Mouse (Mus musculus) spleen, adult 18-20 months (tissue): ENCODE measurements around the gene Slc1a1.
A peak's percentile ranks its signal among the peaks of the same experiment; 100 is the strongest.

ENCODE experiments used
- DNase-seq, 2 experiments: peaks; one replicate each; pipeline ENCODE4 v3.0.0; 2022; ENCODE audit warnings: mixed read lengths in 2 of 2

Slc1a1 gene

DNA sequence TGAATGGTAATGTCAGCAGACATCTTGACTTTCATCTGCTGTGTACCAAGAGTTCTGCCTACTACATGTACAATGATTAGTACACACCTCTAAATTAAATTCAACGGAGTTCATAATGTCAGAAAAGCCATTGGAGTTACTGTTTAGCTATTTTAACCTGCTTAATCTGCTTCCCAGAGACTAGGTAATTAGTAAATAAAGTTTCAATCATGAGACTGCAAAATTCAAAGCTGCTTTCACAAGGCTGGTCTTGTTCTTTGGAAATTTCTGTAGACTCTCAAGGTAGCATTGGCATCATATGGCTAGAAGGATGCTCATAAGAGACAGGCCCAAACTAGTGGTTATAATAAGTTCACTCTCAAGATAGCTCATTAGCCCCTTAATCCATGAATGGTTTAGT is 20.0 kb downstream of the Slc1a1 start:
- no peak for DNase-seq

DNA sequence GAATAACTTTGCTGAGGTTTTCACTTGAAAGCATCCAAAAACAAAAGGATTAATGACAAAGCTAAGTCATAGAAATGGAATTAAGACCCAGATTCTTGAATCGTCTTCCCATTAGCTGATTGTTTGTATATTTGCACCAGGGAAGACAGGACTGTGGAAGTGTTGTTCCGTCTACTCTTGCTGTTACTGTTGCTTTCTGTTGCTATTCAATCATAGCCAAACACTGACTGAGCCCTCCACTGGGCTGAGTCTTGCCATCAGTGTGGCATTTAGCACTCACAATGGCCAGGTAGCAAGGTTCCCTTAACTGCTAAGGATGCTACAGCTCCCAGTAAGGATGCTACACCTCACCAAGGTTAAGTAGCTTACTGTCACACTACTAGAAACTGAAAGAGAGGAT is 25.4 kb downstream of the Slc1a1 start:
- no peak for DNase-seq

DNA sequence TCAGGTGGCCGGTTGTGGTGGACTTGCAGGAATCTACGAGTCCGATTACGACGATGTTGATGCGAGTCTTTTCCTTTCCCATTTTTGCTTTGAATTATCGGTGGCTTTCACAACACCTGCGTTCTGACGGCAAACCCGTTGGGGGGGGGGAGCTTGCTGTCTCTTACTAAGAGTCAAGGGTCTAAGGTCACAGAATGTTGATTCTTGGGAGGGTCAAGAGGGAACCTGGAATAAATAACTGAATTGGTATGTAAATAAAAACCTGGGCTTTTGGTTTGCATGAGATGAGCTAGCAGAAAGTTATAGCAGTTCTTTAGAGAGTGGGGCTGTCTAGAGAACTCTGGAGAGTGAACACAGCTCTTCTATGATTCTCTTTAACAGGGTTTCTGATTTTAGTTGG is 28.8 kb downstream of the Slc1a1 start:
- DNase-seq, result no peak

DNA sequence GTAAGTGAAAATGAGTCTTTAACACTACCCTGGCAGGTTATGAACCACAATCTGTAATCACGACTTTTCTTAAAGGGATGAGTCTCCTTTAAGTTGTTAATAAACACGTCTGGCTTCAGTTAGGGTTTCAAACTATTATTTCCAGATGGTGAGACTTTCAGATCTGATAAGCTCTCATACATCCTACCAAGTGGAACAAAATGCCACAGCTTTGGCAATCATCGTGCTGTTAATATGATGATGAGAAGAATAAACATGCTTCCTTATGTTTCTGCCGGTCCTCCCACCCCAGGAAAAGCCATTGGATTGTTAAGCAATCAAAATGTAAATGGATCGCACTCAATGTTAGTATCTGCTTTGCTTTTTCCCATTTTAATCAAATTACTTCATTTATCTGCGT is 30.1 kb downstream of the Slc1a1 start:
- no peak for DNase-seq

DNA sequence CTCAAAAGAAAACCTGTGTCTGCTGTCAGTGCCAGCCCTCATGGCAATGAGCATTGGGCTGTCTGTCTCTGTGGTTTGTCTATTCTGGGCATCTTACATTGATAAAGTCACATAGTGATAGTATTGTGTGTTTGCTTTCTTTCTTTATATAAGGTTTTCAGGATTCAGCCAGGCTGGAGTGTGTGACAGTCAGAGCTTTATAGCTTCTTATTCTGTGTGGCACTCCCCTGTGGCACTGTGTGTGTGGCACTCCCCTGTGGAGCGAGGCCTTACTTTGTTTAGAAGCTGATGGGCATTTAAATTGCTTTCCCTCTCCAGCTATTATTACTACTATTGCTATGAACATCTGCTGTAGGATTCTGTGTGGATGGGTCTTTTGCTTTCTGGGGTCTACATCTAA is 30.7 kb downstream of the Slc1a1 start:
- DNase-seq, result no peak

DNA sequence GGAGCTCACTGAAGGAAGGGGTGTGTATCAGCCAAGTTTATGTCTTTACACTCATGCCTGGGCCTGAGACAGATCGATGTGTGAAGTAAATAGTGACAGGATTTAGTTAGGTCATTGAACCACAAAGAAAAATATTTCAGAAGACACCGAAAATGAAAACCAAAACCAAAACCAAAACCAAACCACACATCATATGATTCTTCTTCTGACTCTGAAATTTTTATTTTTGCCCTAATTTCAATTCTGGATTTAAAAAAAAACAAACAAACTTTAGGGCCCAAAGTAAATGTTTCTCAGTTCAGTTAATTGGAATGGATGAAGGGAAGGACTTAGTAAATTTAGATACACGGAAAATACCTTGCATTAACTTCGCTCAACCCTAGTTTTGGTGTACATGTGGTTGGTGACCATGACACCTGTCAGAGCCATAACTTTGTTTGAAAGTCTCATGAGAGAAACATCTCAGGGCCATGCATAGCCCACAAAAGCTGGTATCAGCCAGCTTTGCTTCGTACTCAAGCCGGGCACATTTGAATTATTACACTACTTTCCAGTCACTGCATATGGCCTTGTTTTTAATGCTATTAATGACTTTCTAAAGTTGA is 34.5 kb downstream of the Slc1a1 start:
- no peak for DNase-seq

DNA sequence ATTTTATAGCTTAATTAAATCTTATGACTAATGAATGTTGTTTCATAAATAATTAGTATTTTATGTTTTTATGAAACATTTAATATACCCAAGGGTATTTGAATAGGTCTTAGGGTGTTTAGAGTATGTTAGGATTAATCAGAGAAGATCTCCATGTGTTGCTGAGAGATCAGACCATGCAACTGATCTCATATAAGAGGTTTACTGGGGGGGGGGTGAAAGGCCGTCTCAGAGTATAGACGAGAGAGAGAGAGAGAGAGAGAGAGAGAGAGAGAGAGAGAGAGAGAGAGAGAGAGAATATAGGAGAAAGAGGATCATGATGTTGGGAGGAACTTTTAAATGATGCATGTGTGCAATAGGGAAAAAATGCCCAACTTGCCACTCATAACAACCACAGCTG is 35.5 kb downstream of the Slc1a1 start:
- DNase-seq, result no peak

DNA sequence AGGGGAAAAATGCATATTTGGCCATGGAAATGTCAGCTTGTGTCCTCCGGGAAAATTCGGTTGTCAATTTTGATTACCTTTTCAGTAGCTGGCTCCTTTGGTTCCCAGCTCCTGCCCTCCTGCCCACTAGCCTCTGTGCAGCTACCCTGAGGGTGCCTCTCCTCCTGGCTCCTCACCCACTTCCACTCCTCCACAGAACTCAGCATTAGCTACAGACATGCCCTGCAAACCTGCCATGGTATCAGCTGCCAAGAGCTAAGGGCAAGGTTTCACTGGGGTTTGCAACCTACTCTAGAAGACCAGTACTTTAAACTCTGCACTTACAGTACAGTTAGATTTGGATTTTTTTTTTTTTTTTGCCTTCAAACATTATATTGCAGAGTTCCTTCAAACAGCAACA is 44.6 kb downstream of the Slc1a1 start:
- DNase-seq, result no peak

DNA sequence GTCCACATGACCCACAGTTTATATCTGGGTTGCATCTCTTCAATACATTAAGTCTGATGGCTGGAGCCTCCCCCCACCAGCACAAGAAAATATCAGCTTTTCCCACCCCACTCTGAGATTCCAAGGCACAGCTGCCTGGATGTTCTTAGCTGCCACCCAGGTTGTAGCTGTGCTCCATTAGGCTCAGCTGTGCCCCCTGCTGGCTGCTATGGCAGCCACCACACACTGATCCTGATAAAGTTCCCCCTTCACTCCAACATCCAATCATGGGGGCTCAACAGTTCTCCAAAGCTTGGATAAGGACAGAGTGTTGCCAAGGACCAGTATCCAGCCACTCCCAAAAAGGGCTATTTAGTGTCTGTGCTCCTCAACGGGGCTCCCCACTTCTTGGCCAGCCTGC is 48.3 kb downstream of the Slc1a1 start:
- peak in 1 of 2 experiments; percentile 18 for DNase-seq

DNA sequence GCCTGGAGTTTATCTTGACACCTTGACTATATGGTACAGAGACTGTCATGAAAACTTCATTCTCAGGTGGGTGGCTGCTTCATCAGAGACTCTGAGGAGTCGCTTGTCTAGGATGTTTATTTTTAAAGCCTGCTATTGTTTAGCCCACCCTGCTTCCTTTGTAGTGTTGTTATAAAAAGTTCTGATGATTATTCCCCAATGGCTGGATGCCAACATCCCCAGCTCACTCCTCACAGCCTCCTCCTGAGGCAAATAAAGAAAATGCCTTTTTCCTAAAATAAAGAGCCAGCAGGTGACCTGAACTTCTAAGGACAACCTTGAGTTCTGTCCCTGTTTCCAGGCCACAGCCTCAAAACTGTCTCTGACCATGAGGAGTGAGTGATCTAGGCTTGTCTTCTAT is 53.6 kb downstream of the Slc1a1 start:
- DNase-seq, result no peak

DNA sequence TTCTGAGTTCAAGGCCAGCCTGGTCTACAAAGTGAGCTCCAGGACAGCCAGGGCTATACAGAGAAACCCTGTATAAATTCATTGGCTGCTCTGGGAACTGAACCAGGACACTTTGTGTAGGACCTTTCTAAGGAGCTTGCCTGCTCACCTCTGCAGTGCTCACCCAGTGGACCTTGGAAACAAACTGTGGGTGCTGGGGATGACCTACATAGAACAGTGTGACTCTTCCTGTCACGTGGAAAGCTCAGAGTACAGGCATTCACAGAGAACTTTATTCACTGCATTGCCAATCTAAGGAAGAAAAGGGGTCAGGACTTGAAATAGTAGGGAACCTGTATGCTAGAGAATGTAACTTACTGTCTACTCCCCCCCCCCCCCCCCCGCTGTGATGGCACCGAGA is 54.4 kb downstream of the Slc1a1 start:
- no peak for DNase-seq

DNA sequence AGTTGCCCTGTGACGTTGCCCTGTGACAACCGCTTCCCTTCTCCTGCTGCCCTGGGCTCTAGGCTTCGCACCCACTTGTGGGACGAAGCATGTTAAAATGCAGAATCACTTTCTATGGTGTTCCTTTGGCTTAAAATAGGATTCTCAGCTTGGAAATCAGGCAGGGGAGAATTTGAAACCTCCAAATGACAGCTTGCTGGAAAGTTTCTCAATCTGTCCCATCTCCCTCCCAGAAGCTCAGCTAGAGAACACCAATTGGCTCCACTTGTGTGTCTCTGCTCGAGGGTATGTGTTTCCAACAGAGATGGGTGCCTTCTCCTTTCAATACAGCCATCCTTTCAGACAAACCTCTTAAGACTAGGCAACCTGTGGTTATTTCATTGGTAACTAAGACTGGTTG is 56.4 kb downstream of the Slc1a1 start:
- DNase-seq, result no peak

DNA sequence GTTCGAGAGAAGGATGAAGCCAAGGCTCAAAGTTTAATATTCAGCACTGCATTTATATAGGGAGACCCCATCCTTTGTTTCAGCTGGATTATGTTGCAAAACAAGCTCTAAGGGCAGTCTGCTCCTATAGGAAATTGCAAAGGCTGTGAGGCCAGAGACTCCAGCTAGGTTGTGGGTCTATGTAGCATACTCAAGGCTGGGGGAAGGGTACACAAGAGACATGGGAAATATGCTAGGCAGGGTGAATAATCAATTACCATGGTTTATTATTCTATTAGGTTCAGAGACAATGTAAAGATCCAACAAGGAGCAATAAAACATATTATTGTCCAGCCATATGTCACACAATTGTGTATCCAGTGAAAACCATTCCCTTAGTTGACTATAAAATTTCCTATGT is 57.0 kb downstream of the Slc1a1 start:
- no peak for DNase-seq

DNA sequence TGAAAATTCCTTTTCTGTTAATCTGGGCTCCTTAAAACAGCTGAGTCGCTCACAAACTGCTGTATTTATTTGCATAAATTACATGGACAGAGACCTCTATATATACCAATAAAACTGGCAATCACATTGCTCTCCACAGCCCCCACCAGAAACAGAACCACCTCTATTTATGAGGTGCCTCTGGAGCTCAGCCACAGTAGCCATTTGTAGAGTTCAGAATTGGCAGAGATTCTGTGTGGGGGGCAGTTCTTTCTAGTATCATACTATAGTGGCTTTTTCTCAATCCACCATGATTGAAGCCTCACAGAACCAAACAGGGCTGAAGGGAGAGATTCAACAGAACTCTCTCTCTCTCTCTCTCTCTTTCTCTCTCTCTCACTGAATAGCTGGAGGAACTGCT is 61.8 kb downstream of the Slc1a1 start:
- no peak for DNase-seq

DNA sequence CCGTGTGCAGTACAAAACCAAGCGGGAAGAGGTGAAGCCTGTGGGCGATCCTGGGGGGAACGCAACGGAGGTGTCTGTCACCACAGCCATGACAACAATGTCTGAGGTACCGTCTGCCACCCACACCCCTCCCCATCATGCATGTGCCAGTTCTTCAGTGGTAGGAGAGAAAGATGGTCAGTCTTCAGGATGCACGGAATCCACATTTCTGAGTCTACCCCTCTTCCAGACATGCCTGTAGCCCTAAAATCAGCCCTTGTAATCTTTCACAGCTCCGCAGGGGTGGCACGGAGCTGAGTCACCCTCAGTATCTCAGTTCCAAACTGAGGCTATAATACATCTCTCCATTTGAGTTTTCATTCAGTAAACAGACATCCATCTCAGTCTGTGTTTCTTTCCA is 62.6 kb downstream of the Slc1a1 start:
- DNase-seq, result no peak

DNA sequence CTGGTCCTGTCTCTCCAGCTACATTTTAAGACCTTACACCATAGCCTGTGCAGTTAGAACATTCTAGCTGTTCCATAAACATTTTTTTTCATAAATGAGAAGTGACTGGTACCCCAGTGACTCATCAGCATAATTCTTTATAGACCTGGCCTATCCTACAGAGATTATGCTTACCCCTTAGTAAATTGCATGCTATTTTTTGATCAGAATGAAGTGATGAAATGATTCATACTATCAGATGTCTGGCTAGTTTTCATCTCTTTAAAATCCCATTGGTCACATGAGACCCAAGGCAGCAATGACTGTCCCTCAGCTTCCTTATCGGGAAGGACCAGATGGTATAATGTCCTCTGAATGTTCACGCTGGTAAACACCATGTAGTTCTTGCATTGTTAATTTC is 65.9 kb downstream of the Slc1a1 start:
- no peak for DNase-seq

DNA sequence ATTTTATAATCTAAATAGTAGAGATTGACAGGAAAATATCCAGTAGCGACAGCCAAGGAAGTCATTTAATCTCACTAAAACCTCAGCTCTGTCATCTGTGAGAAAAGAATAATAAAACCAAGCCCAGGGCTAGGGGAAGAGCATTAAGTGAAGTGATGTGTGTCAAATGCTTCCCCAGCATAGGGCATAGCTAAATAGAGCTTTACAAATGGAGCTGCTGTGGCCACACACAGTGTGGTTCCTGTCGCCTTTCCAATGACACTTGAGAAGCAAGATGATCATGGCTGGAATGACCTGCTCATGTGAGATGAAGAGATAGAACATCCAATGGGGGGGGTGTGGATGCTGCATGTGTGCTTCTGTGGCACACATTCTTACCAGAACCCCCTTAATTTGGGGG is 67.3 kb downstream of the Slc1a1 start:
- no peak for DNase-seq

DNA sequence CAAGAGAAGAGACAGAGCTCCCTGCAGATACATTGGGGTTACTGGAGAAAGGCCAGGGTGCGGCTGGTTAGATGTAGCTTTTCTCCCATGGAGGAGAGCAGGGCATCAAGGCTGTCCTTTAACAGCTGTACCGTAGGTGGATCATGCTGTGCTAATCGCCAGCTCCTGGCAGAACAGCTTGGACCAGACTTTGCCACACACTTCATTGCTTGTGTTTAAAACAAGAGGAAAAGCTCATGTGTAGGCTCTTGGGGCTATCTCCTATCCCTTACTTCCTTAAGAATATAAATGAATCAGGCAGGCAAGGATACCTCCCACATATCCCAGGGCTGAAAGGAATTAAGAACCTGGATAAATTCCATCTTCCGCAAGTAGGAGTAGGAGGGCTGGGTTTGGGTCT is 68.0 kb downstream of the Slc1a1 start:
- no peak for DNase-seq

DNA sequence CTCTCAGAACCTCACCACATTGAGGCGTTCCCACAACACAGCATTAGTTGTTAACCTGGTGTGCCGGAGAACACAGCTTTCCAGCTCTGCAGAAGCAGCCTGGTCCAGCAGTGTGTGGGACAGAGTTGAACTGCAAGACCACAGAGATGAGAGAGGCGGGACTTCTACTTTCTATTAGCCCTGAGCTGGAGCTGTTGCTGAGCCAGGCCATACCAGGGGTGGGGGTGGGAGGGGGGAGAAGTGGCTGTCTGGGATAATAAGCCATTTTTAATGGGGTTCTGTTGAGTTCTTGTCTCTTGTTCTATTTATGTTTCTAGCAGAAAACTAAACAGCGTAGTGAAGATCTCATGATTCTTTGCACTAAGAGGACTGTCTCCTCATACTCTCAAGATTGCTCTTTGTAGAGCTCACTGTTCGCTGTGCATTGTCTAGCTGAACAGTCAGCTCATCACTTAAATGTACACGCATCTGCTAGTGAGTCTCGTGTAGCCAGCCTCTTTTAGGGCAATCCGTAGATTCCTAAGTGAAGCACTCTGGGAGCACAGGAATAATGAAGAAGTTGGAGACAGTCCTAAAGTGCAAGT is 68.8 kb downstream of the Slc1a1 start:
- DNase-seq, result no peak

DNA sequence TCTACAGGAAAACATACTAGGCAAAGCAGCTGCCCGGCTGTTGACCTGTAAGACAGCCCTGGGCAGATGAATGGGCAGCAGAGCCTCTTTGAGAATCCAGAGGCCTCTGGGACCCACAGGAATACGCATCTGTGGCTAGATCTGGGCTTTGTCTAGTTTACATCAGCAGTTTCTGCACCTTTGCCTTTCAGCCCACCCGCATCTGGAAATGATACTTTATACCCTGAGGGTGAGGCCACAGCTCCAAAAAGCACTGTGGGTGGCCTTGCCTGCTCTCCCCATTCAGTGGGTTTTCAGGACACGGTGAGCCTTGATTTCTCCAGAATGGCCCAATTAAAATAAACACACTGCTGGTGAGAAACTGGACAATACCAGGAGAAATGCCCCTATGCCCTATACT is 73.3 kb downstream of the Slc1a1 start:
- DNase-seq, result no peak

DNA sequence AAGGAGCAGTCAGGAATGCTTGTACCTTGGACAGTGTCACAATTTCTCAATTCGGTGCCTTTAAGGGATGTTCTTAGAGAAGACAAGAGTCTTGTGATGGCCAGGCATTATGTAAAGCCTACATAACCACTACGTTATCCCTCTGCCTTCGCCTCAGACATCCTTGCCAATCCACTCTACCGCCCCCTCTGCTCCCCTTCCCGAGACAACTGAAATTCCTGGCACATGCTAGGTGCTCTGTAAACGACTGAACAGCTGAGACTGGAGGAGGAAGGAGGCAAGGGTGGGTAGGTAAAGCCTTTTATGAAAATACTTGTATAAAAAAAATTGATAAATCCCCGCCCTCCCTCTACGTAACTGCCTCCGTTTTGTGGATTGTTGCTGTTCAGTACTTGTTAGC is 73.8 kb downstream of the Slc1a1 start:
- no peak for DNase-seq

DNA sequence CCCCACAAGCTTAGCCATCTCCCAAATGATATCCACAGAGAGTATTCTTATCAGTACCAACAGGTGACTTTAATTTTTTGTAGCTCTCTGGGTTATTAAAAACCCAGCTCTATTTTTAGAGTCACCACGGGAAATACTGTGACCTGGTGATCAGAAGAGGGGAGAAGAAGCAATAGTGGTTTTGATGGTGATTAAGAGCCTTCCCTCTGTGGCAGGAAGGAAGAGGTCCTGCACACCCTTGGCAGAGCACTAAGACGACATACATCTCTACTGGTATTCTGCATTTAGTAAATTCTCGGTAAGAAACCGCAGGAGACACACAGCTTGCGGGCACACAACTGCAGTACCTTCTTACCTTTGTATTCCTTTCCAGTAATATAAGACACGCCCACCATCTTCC is 79.7 kb downstream of the Slc1a1 start:
- DNase-seq, result no peak

DNA sequence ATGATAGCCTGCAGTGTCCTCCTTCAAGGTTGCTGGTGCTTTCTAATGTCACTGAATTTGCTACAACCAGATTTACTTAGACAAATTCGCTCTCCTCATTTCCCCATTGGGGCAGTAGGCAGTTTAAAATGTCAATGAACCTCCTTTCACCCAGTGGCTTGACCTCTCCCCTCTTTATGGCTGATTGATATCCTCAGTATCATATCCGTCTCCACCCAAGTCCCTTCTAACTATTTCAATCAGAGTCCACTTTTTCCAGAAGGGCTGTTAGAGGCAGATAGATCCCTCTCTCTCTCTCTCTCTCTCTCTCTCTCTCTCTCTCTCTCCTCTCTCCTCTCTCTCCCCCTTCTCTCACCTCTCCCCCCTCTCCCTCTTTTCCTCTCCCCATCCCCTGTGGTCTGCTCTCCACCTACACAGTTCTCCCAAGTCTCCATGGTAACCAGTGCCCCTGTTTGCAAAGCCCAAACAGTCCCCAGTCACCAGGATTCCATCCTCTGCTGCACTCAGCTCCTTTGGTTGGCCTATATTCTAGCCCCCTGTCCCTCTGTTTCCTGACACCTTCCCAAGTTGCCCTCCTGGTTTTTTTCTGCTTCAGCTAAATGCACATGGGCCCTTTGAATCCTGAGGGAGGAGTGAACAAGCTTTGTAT is 80.9 kb downstream of the Slc1a1 start:
- no peak for DNase-seq

DNA sequence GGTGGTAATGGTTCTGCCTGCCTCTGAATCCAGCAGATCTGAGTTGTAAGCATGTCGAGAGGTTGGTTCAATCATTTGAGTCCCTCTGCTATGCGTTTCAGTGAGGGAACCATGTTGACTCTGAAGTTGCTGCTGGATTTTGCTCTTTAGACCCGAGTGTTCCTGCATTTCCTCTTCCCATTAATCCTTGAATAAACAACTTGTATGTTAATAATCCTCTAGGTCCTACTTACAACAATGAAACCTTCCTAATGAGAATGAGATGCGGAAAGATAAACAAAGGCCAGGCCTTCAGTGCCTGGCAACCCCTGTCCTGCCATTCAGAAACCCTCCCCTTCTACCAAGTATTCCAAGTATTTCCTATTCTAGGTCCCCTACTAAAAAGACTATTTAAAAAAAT is 81.6 kb downstream of the Slc1a1 start:
- DNase-seq, result no peak

DNA sequence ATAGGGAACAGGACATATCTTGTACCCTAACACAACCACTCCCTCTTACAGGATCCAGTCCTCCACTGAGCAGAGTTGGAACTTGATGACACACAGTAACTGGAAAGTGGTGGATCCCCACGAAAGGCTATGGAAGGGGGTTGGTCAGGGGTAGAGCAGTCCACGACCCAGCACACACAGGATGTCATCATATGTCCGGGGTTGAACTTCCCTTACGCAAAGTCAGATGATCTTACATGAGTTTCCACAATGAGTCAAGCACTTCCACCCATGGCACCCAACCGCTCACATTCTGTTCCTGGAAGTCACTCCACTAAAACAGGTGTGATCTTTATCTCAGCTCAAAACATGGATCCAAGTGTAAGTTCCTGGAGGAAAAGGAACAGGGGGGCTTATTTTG is 83.0 kb downstream of the Slc1a1 start:
- no peak for DNase-seq
